Comparison of ENCODE assay signal across 8 mouse cellular contexts in genomic region chr5:115564737-115565393, GRCm38 (mm10). TPM values are rescaled to one million over a fixed set of nuclear protein-coding genes. Genes with fewer than 3 reads are reported as not detected.
DNase-seq lines count a peak whose midpoint lies in the region; ATAC-seq and TF ChIP-seq lines count a peak whose summit lies in the region.

Gene Gcn1l1 (plus strand): TSS chr5:115565254.

- dilution Hi-C loops in CH12.LX (cut with MboI; ENCODE audit: extremely low pct_ligation_motif_present, extremely low pct_unique_long_range_greater_than_20kb, low sequenced_read_pairs): no loop called here

- H3K4me1 ChIP-seq in CH12.LX (ENCODE audit: control insufficient read depth in 1 of 2, insufficient read depth in 2 of 2): peaks cover 7 to 35% of the 10 kb centered on the region in 2 experiments; a peak in 3 of 4 replicates
- H3K4me1 ChIP-seq in forebrain, embryonic 11.5 days (replicated peaks; ENCODE audit: control insufficient read depth, insufficient read depth, low read length): peaks cover 23% of the 10 kb centered on the region
- peaks cover 55% of the 10 kb centered on the region for H3K4me1 ChIP-seq in heart, embryonic 15.5 days (replicated peaks)
- H3K4me1 ChIP-seq in liver, embryonic 14.5 days (replicated peaks; ENCODE audit: control insufficient read depth in 2 of 2, insufficient read depth in 2 of 2, low read length in 1 of 2): peaks cover 5 to 31% of the 10 kb centered on the region in 2 experiments; a peak in 3 of 4 replicates
- peaks cover 44% of the 10 kb centered on the region for H3K4me1 ChIP-seq in stomach, embryonic 15.5 days

- peak in 1 of 2 experiments; percentile 61; a peak in 2 of 4 replicates for TF ChIP-seq CTCF in CH12.LX (conservative IDR thresholded peaks at IDR 0.05 in 1 of 2, IDR thresholded peaks at IDR 0.05 in 1 of 2; ENCODE audit: low read depth in 2 of 2, low read length in 2 of 2)
- peak; percentile 29; the same call in 1 of the 2 replicates for TF ChIP-seq CTCF in liver, embryonic 14.5 days (IDR thresholded peaks at IDR 0.05; ENCODE audit: low read depth)

- in situ Hi-C loops in CH12.LX (cut with MboI; ENCODE audit: low pct_ligation_motif_present, low pct_unique_long_range_greater_than_20kb, low sequenced_read_pairs): no loop called here

- TF ChIP-seq POLR2A in CH12.LX (IDR thresholded peaks at IDR 0.05; ENCODE audit: low read depth, low read length): peak; percentile 63

- peak; percentile 64 for DNase-seq in CH12.LX (ENCODE audit: extremely low read depth)
- DNase-seq in c-Kit-positive CD71-positive TER-119-negative erythroid progenitor cells, embryonic 14.5 days (ENCODE audit: low read depth): peak; percentile 65
- DNase-seq in forebrain, embryonic 11.5 days (ENCODE audit: low spot score): peak; percentile 88
- peak; percentile 88 for DNase-seq in kidney, postnatal 14 days
- peak in 2 of 3 experiments; percentile 49 to 58 for DNase-seq in liver, embryonic 14.5 days (ENCODE audit: low read depth in 3 of 3, low spot score in 3 of 3)
- peak; percentile 86 for DNase-seq in neural tube, embryonic 10.5 days (ENCODE audit: extremely low spot score, low spot score)

- peak within 1 kb of the TSS; percentile 58 for H3K9ac ChIP-seq in CH12.LX (ENCODE audit: insufficient read depth, low read depth)
- peak within 1 kb of the TSS; percentile 89 for H3K9ac ChIP-seq in forebrain, embryonic 11.5 days (ENCODE audit: low read length)
- H3K9ac ChIP-seq in heart, embryonic 15.5 days: peak within 1 kb of the TSS; percentile 87
- H3K9ac ChIP-seq in liver, embryonic 14.5 days (replicated peaks): peak within 1 kb of the TSS; percentile 93
- peak within 1 kb of the TSS; percentile 91 for H3K9ac ChIP-seq in stomach, embryonic 15.5 days

- 2% methylated on average over 54 of the region's 55 CpGs for whole genome bisulfite sequencing in forebrain, embryonic 11.5 days
- 4% methylated on average over 37 of the region's 55 CpGs for WGBS in heart, embryonic 15.5 days
- 2% methylated on average over 52 of the region's 55 CpGs for WGBS in liver, embryonic 14.5 days (ENCODE audit: insufficient replicate concordance)
- WGBS in stomach, embryonic 15.5 days: 3% methylated on average over 55 of the region's 55 CpGs

- H3K36me3 ChIP-seq in CH12.LX (replicated peaks in 1 of 2; ENCODE audit: control insufficient read depth in 1 of 2, insufficient read depth in 1 of 2, low read length in 1 of 2): peaks cover 31 to 67% of the 10 kb centered on the region in 2 experiments
- H3K36me3 ChIP-seq in forebrain, embryonic 11.5 days (ENCODE audit: control insufficient read depth, insufficient read depth, low read length): peaks cover 12% of the 10 kb centered on the region
- peaks cover 35% of the 10 kb centered on the region for H3K36me3 ChIP-seq in heart, embryonic 15.5 days
- peaks cover 39% of the 10 kb centered on the region for H3K36me3 ChIP-seq in liver, embryonic 14.5 days (replicated peaks; ENCODE audit: control insufficient read depth, insufficient read depth, low read depth)
- peaks cover 26% of the 10 kb centered on the region for H3K36me3 ChIP-seq in stomach, embryonic 15.5 days

- TF ChIP-seq EP300 in CH12.LX (IDR thresholded peaks at IDR 0.05; ENCODE audit: low read length): no peak
- no peak for TF ChIP-seq EP300 in liver, embryonic 14.5 days (IDR thresholded peaks at IDR 0.05; ENCODE audit: low read depth)

- peak within 1 kb of the TSS; percentile 53 for H3K4me2 ChIP-seq in CH12.LX (ENCODE audit: insufficient read depth, low read depth, poor library complexity, severe bottlenecking)
- peak within 1 kb of the TSS; percentile 85 for H3K4me2 ChIP-seq in forebrain, embryonic 11.5 days (ENCODE audit: low read depth, low read length, severe bottlenecking)
- H3K4me2 ChIP-seq in heart, embryonic 15.5 days: peak within 1 kb of the TSS; percentile 78
- H3K4me2 ChIP-seq in liver, embryonic 14.5 days (ENCODE audit: low read depth): peak within 1 kb of the TSS; percentile 86
- peak within 1 kb of the TSS; percentile 88 for H3K4me2 ChIP-seq in stomach, embryonic 15.5 days

- ATAC-seq in forebrain, embryonic 11.5 days (replicated peaks; ENCODE audit: low FRiP score): peak; percentile 86
- ATAC-seq in heart, embryonic 15.5 days (replicated peaks; ENCODE audit: insufficient number of reproducible peaks, insufficient read depth, low FRiP score, low read depth): peak; percentile 80
- peak; percentile 78 for ATAC-seq in liver, embryonic 14.5 days (ENCODE audit: insufficient read depth)
- ATAC-seq in stomach, embryonic 15.5 days (ENCODE audit: insufficient read depth, low FRiP score, low read depth): peak; percentile 85

- H3K27ac ChIP-seq in CH12.LX (ENCODE audit: insufficient read depth, low read depth): peak within 1 kb of the TSS; percentile 24; the same call in 1 of the 2 replicates
- H3K27ac ChIP-seq in forebrain, embryonic 11.5 days (ENCODE audit: low read depth, low read length): peak within 1 kb of the TSS; percentile 62
- H3K27ac ChIP-seq in heart, embryonic 15.5 days: peak within 1 kb of the TSS; percentile 45
- peak within 1 kb of the TSS; percentile 10 for H3K27ac ChIP-seq in liver, embryonic 14.5 days
- peak within 1 kb of the TSS; percentile 84 for H3K27ac ChIP-seq in stomach, embryonic 15.5 days

- H3K27me3 ChIP-seq in CH12.LX (replicated peaks): no peaks in the 10 kb centered on the region
- no peaks in the 10 kb centered on the region for H3K27me3 ChIP-seq in forebrain, embryonic 11.5 days (ENCODE audit: control insufficient read depth, insufficient read depth, low read length)
- H3K27me3 ChIP-seq in heart, embryonic 15.5 days: no peaks in the 10 kb centered on the region
- H3K27me3 ChIP-seq in liver, embryonic 14.5 days (ENCODE audit: control insufficient read depth, insufficient read depth, low read length): no peaks in the 10 kb centered on the region
- H3K27me3 ChIP-seq in stomach, embryonic 15.5 days (replicated peaks): no peaks in the 10 kb centered on the region

- no peak for TF ChIP-seq RAD21 in CH12.LX (IDR thresholded peaks at IDR 0.05; ENCODE audit: low read depth, low read length)

- H3K79me2 ChIP-seq in CH12.LX (replicated peaks; ENCODE audit: control insufficient read depth, extremely low read depth, insufficient read depth, poor library complexity, severe bottlenecking): peaks cover 73% of the 10 kb centered on the region

- H3K4me3 ChIP-seq in CH12.LX (replicated peaks in 1 of 3; ENCODE audit: low read depth in 2 of 3, low read length in 2 of 3, poor library complexity in 1 of 3): peak within 1 kb of the TSS; percentile 72 to 91 (median 90)
- H3K4me3 ChIP-seq in forebrain, embryonic 11.5 days (ENCODE audit: low read depth, low read length): peak within 1 kb of the TSS; percentile 96
- peak within 1 kb of the TSS; percentile 81 for H3K4me3 ChIP-seq in heart, embryonic 15.5 days
- peak within 1 kb of the TSS; percentile 91 to 92 for H3K4me3 ChIP-seq in liver, embryonic 14.5 days (ENCODE audit: insufficient read depth in 1 of 2, low read depth in 2 of 2, low read length in 2 of 2)
- H3K4me3 ChIP-seq in stomach, embryonic 15.5 days (replicated peaks): peak within 1 kb of the TSS; percentile 80

- H3K9me3 ChIP-seq in CH12.LX (replicated peaks; ENCODE audit: low read length): no peaks in the 10 kb centered on the region
- no peaks in the 10 kb centered on the region for H3K9me3 ChIP-seq in forebrain, embryonic 11.5 days (ENCODE audit: control insufficient read depth, low read length)
- no peaks in the 10 kb centered on the region for H3K9me3 ChIP-seq in heart, embryonic 15.5 days (replicated peaks)
- no peaks in the 10 kb centered on the region for H3K9me3 ChIP-seq in liver, embryonic 14.5 days (ENCODE audit: control insufficient read depth, low read length)
- no peaks in the 10 kb centered on the region for H3K9me3 ChIP-seq in stomach, embryonic 15.5 days

TF ChIP-seq in CH12.LX, 34 proteins besides CTCF, POLR2A, EP300 and RAD21 (continues in another document):
- TF ChIP-seq ZC3H11A (IDR thresholded peaks at IDR 0.05; ENCODE audit: low read depth, low read length) (no peak), MAFK (IDR thresholded peaks at IDR 0.05; ENCODE audit: insufficient replicate concordance, low read length) (no peak), TCF12 (IDR thresholded peaks at IDR 0.05; ENCODE audit: low read depth, low read length) (peak; percentile 87), GABPA (IDR thresholded peaks at IDR 0.05; ENCODE audit: insufficient replicate concordance, low read depth, low read length) (peak; percentile 44; the same call in 1 of the 2 replicates), HCFC1 (IDR thresholded peaks at IDR 0.05; ENCODE audit: low read depth, low read length) (peak; percentile 86), NRF1 (IDR thresholded peaks at IDR 0.05; ENCODE audit: low read depth, low read length) (peak; percentile 58), MAX (IDR thresholded peaks at IDR 0.05; ENCODE audit: low read length) (peak; percentile 86), MYC (IDR thresholded peaks at IDR 0.05; ENCODE audit: low read depth, low read length) (peak; percentile 65; the same call in 1 of the 2 replicates), MXI1 (IDR thresholded peaks at IDR 0.05; ENCODE audit: low read depth, low read length) (peak; percentile 89), NELFE (IDR thresholded peaks at IDR 0.05; ENCODE audit: low read depth, low read length) (peak; percentile 61; the same call in 1 of the 2 replicates), UBTF (IDR thresholded peaks at IDR 0.05; ENCODE audit: low read depth, low read length) (0 out of 2 replicates have a peak, but pooled peaks have one; percentile 32), SIN3A (IDR thresholded peaks at IDR 0.05; ENCODE audit: low read length) (peak; percentile 74; the same call in 1 of the 2 replicates), BHLHE40 (IDR thresholded peaks at IDR 0.05; ENCODE audit: low read depth, low read length) (no peak), MEF2A (IDR thresholded peaks at IDR 0.05; ENCODE audit: borderline replicate concordance, low read depth, low read length) (peak; percentile 52; the same call in 1 of the 2 replicates), IRF4 (IDR thresholded peaks at IDR 0.05; ENCODE audit: low read depth, low read length) (peak; percentile 45; the same call in 1 of the 2 replicates), KAT2A (IDR thresholded peaks at IDR 0.05; ENCODE audit: insufficient replicate concordance, low read length) (peak; percentile 88; the same call in 1 of the 2 replicates), ELF1 (IDR thresholded peaks at IDR 0.05; ENCODE audit: low read depth, low read length) (peak; percentile 88), CHD2 (IDR thresholded peaks at IDR 0.05; ENCODE audit: low read length) (peak; percentile 62)

RNA-seq across cellular contexts. Expression of gene Gcn1l1, which starts in this region (rescaled TPM):
- total RNA-seq in CH12.LX (2012; rRNA removed) (81.9 and 88.7 TPM in 2 replicates), CH12.LX (2014; rRNA removed) (17.7 and 18.2 TPM in 2 replicates)
- 53.6 and 62.9 TPM in 2 replicates for polyA plus RNA-seq in CH12.LX (2012; ENCODE audit: insufficient read length, low read depth)
- 54.8 and 62.4 TPM in 2 replicates for polyA plus RNA-seq in forebrain, embryonic 11.5 days (2014; fragmentation: Nextera tagmentation; extraction: Ambion mirVana)
- 20.9 and 28.8 TPM in 2 replicates for polyA plus RNA-seq in heart, embryonic 15.5 days (2015; fragmentation: Nextera tagmentation; extraction: Ambion mirVana)
- polyA plus RNA-seq in liver, embryonic 14.5 days (2012; rRNA removed): 11.4 and 11.8 TPM in 2 replicates
- 14.4 and 14.8 TPM in 2 replicates for polyA plus RNA-seq in liver, embryonic 14.5 days (2014; fragmentation: Nextera tagmentation; extraction: Ambion mirVana)
- 34.9 and 36.4 TPM in 2 replicates for polyA plus RNA-seq in stomach, embryonic 15.5 days (2015; fragmentation: Nextera tagmentation; extraction: Ambion mirVana)

Comparison
In these comparisons a context has a peak if more than half of its experiments do, and no peak if none do; other contexts are left out.
1. Peak in every context shown above with its lines: DNase-seq, ATAC-seq, H3K4me3 ChIP-seq and H3K27ac ChIP-seq.
2. H3K27ac ChIP-seq: peak in every context shown above with its lines; median percentile 84 in stomach, embryonic 15.5 days; 62 in forebrain, embryonic 11.5 days; 45 in heart, embryonic 15.5 days; 24 in CH12.LX; 10 in liver, embryonic 14.5 days.